In genomic region chr17:86063461-86063860, GRCm38 (mm10) we compare ENCODE assay signal across 9 mouse cellular contexts.
A peak's percentile ranks its signal among the peaks of the same experiment; 100 is the strongest.
DNase-seq lines count a peak whose midpoint lies in the region; ATAC-seq and TF ChIP-seq lines count a peak whose summit lies in the region.
"Had no signal": no experiment of that assay in that cellular context is flagged by ENCODE, and none has a peak within 500 bp of the region (broad histone marks: within the 10 kb centered on the region; RNA-seq: fewer than 3 reads in every experiment).

No protein-coding gene starts in this region.

- peaks cover 27% of the 10 kb centered on the region for H3K36me3 ChIP-seq in G1E (replicated peaks)
- no peaks in the 10 kb centered on the region for H3K36me3 ChIP-seq in embryonic facial prominence, embryonic 15.5 days
- H3K36me3 ChIP-seq in lung, postnatal 0 days (ENCODE audit: insufficient read depth, low read length): no peaks in the 10 kb centered on the region

- peak; percentile 21 for DNase-seq in G1E (ENCODE audit: low spot score)
- peak; percentile 73 to 84 for DNase-seq in heart, postnatal 10 days
- peak; percentile 54 to 72 for DNase-seq in layer of hippocampus, adult 2 months (ENCODE audit: low spot score in 2 of 2)
- DNase-seq in lung, postnatal 0 days (ENCODE audit: low spot score): peak; percentile 68
- DNase-seq in retina, postnatal 1 day: peak; percentile 85
- peak; percentile 29 to 62 for DNase-seq in urinary bladder, postnatal 4 days (ENCODE audit: low spot score in 2 of 2)

- H3K4me3 ChIP-seq in G1E (ENCODE audit: low read depth, low read length): no peak overlapping the region
- H3K4me3 ChIP-seq in bone marrow, adult 2 months (replicated peaks; ENCODE audit: control insufficient read depth, low read depth, low read length): no peak overlapping the region
- H3K4me3 ChIP-seq in embryonic facial prominence, embryonic 15.5 days (replicated peaks): no peak overlapping the region
- H3K4me3 ChIP-seq in layer of hippocampus, adult 2 months: no peak overlapping the region
- H3K4me3 ChIP-seq in lung, postnatal 0 days (ENCODE audit: low read depth, low read length): no peak overlapping the region

- WGBS in bone marrow, adult 2 months: 39% methylated on average over 5 of the region's 5 CpGs
- 14% methylated on average over 5 of the region's 5 CpGs for WGBS in embryonic facial prominence, embryonic 15.5 days
- 15% methylated on average over 5 of the region's 5 CpGs for WGBS in lung, postnatal 0 days

- no peak for TF ChIP-seq EP300 in lung, postnatal 0 days (IDR thresholded peaks at IDR 0.05)

- no peaks in the 10 kb centered on the region for H3K9me3 ChIP-seq in G1E (replicated peaks)
- no peaks in the 10 kb centered on the region for H3K9me3 ChIP-seq in embryonic facial prominence, embryonic 15.5 days (replicated peaks)
- H3K9me3 ChIP-seq in lung, postnatal 0 days (ENCODE audit: low read length): no peaks in the 10 kb centered on the region

- H3K4me1 ChIP-seq in G1E (ENCODE audit: insufficient read depth, low read depth, low read length): no peaks in the 10 kb centered on the region
- H3K4me1 ChIP-seq in bone marrow, adult 2 months (ENCODE audit: control insufficient read depth, insufficient read depth, low read length): no peaks in the 10 kb centered on the region; the same call in 1 of the 2 replicates
- 0 out of 2 replicates have a peak, but pooled peaks cover 2% of the 10 kb centered on the region for H3K4me1 ChIP-seq in embryonic facial prominence, embryonic 15.5 days
- no peaks in the 10 kb centered on the region for H3K4me1 ChIP-seq in lung, postnatal 0 days (ENCODE audit: insufficient read depth, low read depth, low read length)

- intact Hi-C loops in heart, postnatal 10 days (cut with DNase I): loop anchor here (1.0 to 10.0 kb wide), 4 partner anchors 398 to 949 kb away; no protein-coding TSS in a partner anchor

- no peak overlapping the region for H3K27ac ChIP-seq in bone marrow, adult 2 months (ENCODE audit: control insufficient read depth, insufficient read depth, low read depth, low read length, poor library complexity)
- no peak overlapping the region for H3K27ac ChIP-seq in embryonic facial prominence, embryonic 15.5 days (replicated peaks)
- H3K27ac ChIP-seq in layer of hippocampus, adult 2 months: no peak overlapping the region
- no peak overlapping the region for H3K27ac ChIP-seq in lung, postnatal 0 days (ENCODE audit: low read length)
- H3K27ac ChIP-seq: macrophage had no signal

- TF ChIP-seq POLR2A in bone marrow, adult 2 months (IDR thresholded peaks at IDR 0.05; ENCODE audit: borderline replicate concordance, control insufficient read depth, low read depth, low read length): no peak

- peak; percentile 79 for TF ChIP-seq CTCF in G1E (IDR thresholded peaks at IDR 0.05; ENCODE audit: low read depth, low read length)
- peak; percentile 95 for TF ChIP-seq CTCF in bone marrow, adult 2 months (IDR thresholded peaks at IDR 0.05; ENCODE audit: control insufficient read depth, insufficient read depth, low read length)
- TF ChIP-seq CTCF in layer of hippocampus, adult 2 months (conservative IDR thresholded peaks at IDR 0.05): peak; percentile 78
- TF ChIP-seq CTCF in lung, postnatal 0 days (IDR thresholded peaks at IDR 0.05): peak; percentile 96

- H3K27me3 ChIP-seq in G1E (ENCODE audit: insufficient read depth, low read length): no peaks in the 10 kb centered on the region
- no peaks in the 10 kb centered on the region for H3K27me3 ChIP-seq in embryonic facial prominence, embryonic 15.5 days
- no peaks in the 10 kb centered on the region for H3K27me3 ChIP-seq in lung, postnatal 0 days (replicated peaks; ENCODE audit: insufficient read depth, low read length)

- H3K9ac ChIP-seq in embryonic facial prominence, embryonic 15.5 days: no peak overlapping the region
- no peak overlapping the region for H3K9ac ChIP-seq in lung, postnatal 0 days (replicated peaks; ENCODE audit: low read depth)

- H3K4me2 ChIP-seq in embryonic facial prominence, embryonic 15.5 days (replicated peaks): no peak overlapping the region
- H3K4me2 ChIP-seq in lung, postnatal 0 days (replicated peaks; ENCODE audit: low read depth, low read length): no peak overlapping the region

- 0 out of 2 replicates have a peak, but pooled peaks have one; percentile 40 for ATAC-seq in G1E (ENCODE audit: extremely low read depth, insufficient number of reproducible peaks, low FRiP score, poor library complexity, severe bottlenecking)
- ATAC-seq in embryonic facial prominence, embryonic 15.5 days (ENCODE audit: insufficient number of reproducible peaks, low FRiP score, low TSS enrichment, low read depth): 0 out of 2 replicates have a peak, but pooled peaks have one; percentile 63
- ATAC-seq in lung, postnatal 0 days: peak; percentile 60

Comparison
In these comparisons a context has a peak if more than half of its experiments do, and no peak if none do; other contexts are left out.
1. DNase-seq: peak in every context shown above with its lines; median percentile 85 in retina, postnatal 1 day; 78 in heart, postnatal 10 days; 68 in lung, postnatal 0 days; 63 in layer of hippocampus, adult 2 months; 46 in urinary bladder, postnatal 4 days; 21 in G1E.